ENCODE assay signal across 8 mouse cellular contexts in the genomic region with DNA sequence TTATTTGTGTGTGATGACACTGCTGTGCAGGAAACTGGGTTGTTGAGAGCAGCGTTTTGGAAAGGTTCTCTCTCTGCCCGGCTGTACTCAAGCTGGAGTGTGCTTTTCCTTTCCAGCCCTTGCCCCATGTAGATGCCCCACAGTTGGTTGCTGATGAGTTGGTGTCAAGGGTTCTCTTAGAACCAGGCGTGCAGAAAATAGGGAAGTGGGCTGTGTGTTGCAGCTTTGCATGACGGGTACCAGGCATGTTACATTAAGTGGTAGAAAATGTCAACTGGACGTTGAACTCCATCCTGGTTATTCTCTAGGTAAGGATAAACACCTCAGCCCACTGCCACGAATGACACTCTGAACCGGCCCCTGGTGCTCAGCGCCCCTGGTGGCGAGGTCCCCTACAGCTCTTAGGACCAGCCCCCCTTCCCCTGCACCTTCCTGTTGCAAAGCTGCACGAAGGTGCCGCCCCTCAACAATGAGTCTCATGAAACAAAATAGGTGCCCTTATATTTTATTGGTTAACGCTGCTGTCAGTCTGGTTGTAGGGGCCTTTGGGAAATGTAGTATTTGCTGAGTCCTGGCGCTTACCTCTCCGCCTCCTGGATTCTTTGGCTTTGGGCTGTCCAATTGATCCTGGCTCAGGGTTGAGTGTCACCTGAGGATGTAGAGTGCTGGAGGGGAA. TPM values are rescaled to one million over a fixed set of nuclear protein-coding genes. Genes with fewer than 3 reads are reported as not detected.
A peak's percentile ranks its signal among the peaks of the same experiment; 100 is the strongest.
DNase-seq lines count a peak whose midpoint lies in the region; ATAC-seq and TF ChIP-seq lines count a peak whose summit lies in the region.

No protein-coding gene starts in this region.

- no peak for DNase-seq in frontal cortex, postnatal 25 days (ENCODE audit: low spot score in 2 of 2)
- no peak for DNase-seq in heart, embryonic 10.5 days (ENCODE audit: low spot score)
- peak; percentile 100 for DNase-seq in liver, adult 2 months (ENCODE audit: extremely low read depth, low read depth, low spot score)
- DNase-seq in naive thymus-derived CD4-positive, alpha-beta T cell, adult 2 months (ENCODE audit: low read depth) = peak; percentile 91

- peak overlapping the region; percentile 48 for H3K4me2 ChIP-seq in kidney, embryonic 16.5 days (replicated peaks; ENCODE audit: low read depth, low read length)
- H3K4me2 ChIP-seq in stomach, embryonic 14.5 days (replicated peaks; ENCODE audit: low read depth, low read length) = peak overlapping the region; percentile 37

- peak overlapping the region; percentile 35 for H3K4me3 ChIP-seq in heart, embryonic 10.5 days
- peak overlapping the region; percentile 22 for H3K4me3 ChIP-seq in kidney, embryonic 16.5 days (ENCODE audit: low read length)
- peak overlapping the region; percentile 20 for H3K4me3 ChIP-seq in liver, adult 2 months (ENCODE audit: insufficient read depth, low read depth, low read length)
- peak overlapping the region; percentile 8; the same call in 1 of the 2 replicates for H3K4me3 ChIP-seq in stomach, embryonic 14.5 days (ENCODE audit: low read depth, low read length)

- no peak for TF ChIP-seq POLR2A in liver, adult 2 months (IDR thresholded peaks at IDR 0.05; ENCODE audit: extremely low read depth, insufficient read depth, low read length)

- H3K9me3 ChIP-seq in heart, embryonic 10.5 days = no peaks in the 10 kb centered on the region
- H3K9me3 ChIP-seq in kidney, embryonic 16.5 days (ENCODE audit: low read length) = no peaks in the 10 kb centered on the region
- no peaks in the 10 kb centered on the region for H3K9me3 ChIP-seq in stomach, embryonic 14.5 days (ENCODE audit: control insufficient read depth, low read depth, low read length)

- peak; percentile 69 for TF ChIP-seq CTCF in liver, adult 2 months (IDR thresholded peaks at IDR 0.05; ENCODE audit: low read depth, low read length)

- H3K4me1 ChIP-seq in heart, embryonic 10.5 days = peaks cover 9% of the 10 kb centered on the region; the same call in 1 of the 2 replicates
- H3K4me1 ChIP-seq in kidney, embryonic 16.5 days (ENCODE audit: insufficient read depth, low read length) = no peaks in the 10 kb centered on the region
- no peaks in the 10 kb centered on the region for H3K4me1 ChIP-seq in liver, adult 2 months (ENCODE audit: control insufficient read depth, insufficient read depth, low read length)
- 0 out of 2 replicates have a peak, but pooled peaks cover 4% of the 10 kb centered on the region for H3K4me1 ChIP-seq in stomach, embryonic 14.5 days (ENCODE audit: control insufficient read depth, insufficient read depth, low read length)

- peak; percentile 97 for ATAC-seq in frontal cortex, adult (ENCODE audit: low TSS enrichment)
- peak; percentile 97 for ATAC-seq in common myeloid progenitor, adult 5-6 weeks (replicated peaks; ENCODE audit: low read depth, poor library complexity, severe bottlenecking)
- peak; percentile 91 for ATAC-seq in kidney, embryonic 16.5 days (ENCODE audit: low FRiP score, low TSS enrichment)
- peak; percentile 91 for ATAC-seq in stomach, embryonic 14.5 days (ENCODE audit: insufficient number of reproducible peaks, insufficient read depth, low FRiP score, low read depth)

- H3K36me3 ChIP-seq in heart, embryonic 10.5 days = peaks cover 2% of the 10 kb centered on the region; the same call in 1 of the 2 replicates
- peaks cover 3% of the 10 kb centered on the region for H3K36me3 ChIP-seq in kidney, embryonic 16.5 days (ENCODE audit: insufficient read depth, low read length)
- H3K36me3 ChIP-seq in liver, adult 2 months (ENCODE audit: control insufficient read depth, insufficient read depth, low read length) = no peaks in the 10 kb centered on the region
- H3K36me3 ChIP-seq in stomach, embryonic 14.5 days (ENCODE audit: control insufficient read depth, insufficient read depth, low read length) = no peaks in the 10 kb centered on the region

- 24% methylated on average over 14 of the region's 14 CpGs for WGBS in heart, embryonic 10.5 days
- 24% methylated on average over 14 of the region's 14 CpGs for WGBS in kidney, embryonic 16.5 days
- 5% methylated on average over 14 of the region's 14 CpGs for WGBS in liver, adult 2 months
- WGBS in stomach, embryonic 14.5 days = 15% methylated on average over 14 of the region's 14 CpGs

- no peaks in the 10 kb centered on the region for H3K79me2 ChIP-seq in liver, adult 2 months (ENCODE audit: control insufficient read depth, insufficient read depth, low read length)

- peak overlapping the region; percentile 16; the same call in 1 of the 2 replicates for H3K27ac ChIP-seq in heart, embryonic 10.5 days
- no peak overlapping the region for H3K27ac ChIP-seq in kidney, embryonic 16.5 days (ENCODE audit: low read length)
- H3K27ac ChIP-seq in liver, adult 2 months (replicated peaks; ENCODE audit: insufficient read depth, low read depth, low read length) = peak overlapping the region; percentile 46
- H3K27ac ChIP-seq in stomach, embryonic 14.5 days (ENCODE audit: low read length) = no peak overlapping the region

- H3K9ac ChIP-seq in kidney, embryonic 16.5 days (replicated peaks; ENCODE audit: low read length) = no peak overlapping the region
- peak overlapping the region; percentile 30 for H3K9ac ChIP-seq in liver, adult 2 months (ENCODE audit: low read depth, low read length)
- no peak overlapping the region; the same call in 1 of the 2 replicates for H3K9ac ChIP-seq in stomach, embryonic 14.5 days (replicated peaks; ENCODE audit: low read depth, low read length)

- no peaks in the 10 kb centered on the region for H3K27me3 ChIP-seq in heart, embryonic 10.5 days (ENCODE audit: insufficient read depth, poor library complexity, severe bottlenecking)
- H3K27me3 ChIP-seq in kidney, embryonic 16.5 days (ENCODE audit: insufficient read depth, low read length) = no peaks in the 10 kb centered on the region
- H3K27me3 ChIP-seq in liver, adult 2 months (ENCODE audit: control insufficient read depth, insufficient read depth, low read length) = no peaks in the 10 kb centered on the region
- H3K27me3 ChIP-seq in stomach, embryonic 14.5 days (ENCODE audit: control insufficient read depth, insufficient read depth, low read length) = no peaks in the 10 kb centered on the region

RNA-seq across cellular contexts. Expression of a gene that starts 18.1 kb away (rescaled TPM):
- 31.7 and 79.8 TPM in 2 replicates for total RNA-seq in common myeloid progenitor, adult 5-6 weeks (2017)
- 27.1 and 39.6 TPM in 2 replicates for polyA plus RNA-seq in heart, embryonic 10.5 days (2016; fragmentation: Nextera tagmentation; extraction: Ambion mirVana)
- 43.6 and 44.8 TPM in 2 replicates for polyA plus RNA-seq in kidney, embryonic 16.5 days (2015; fragmentation: Nextera tagmentation; extraction: Ambion mirVana)
- total RNA-seq in liver, adult 2 months (2014; rRNA removed) = 10.2 and 11.7 TPM in 2 replicates
- polyA plus RNA-seq in liver, adult 2 months (2012; rRNA removed) = 13.0 and 13.3 TPM in 2 replicates
- 28.8 and 31.2 TPM in 2 replicates for polyA plus RNA-seq in stomach, embryonic 14.5 days (2014; fragmentation: Nextera tagmentation; extraction: Ambion mirVana)

RNA-seq across cellular contexts. Expression of a gene that starts 21.9 kb away (rescaled TPM):
- not detected in 2 replicates for total RNA-seq in common myeloid progenitor, adult 5-6 weeks (2017)
- 4.9 and 6.5 TPM in 2 replicates for polyA plus RNA-seq in heart, embryonic 10.5 days (2016; fragmentation: Nextera tagmentation; extraction: Ambion mirVana)
- 9.0 TPM in 2 replicates for polyA plus RNA-seq in kidney, embryonic 16.5 days (2015; fragmentation: Nextera tagmentation; extraction: Ambion mirVana)
- total RNA-seq in liver, adult 2 months (2014; rRNA removed) = 0.65 and 0.67 TPM in 2 replicates
- polyA plus RNA-seq in liver, adult 2 months (2012; rRNA removed) = 1.7 TPM in 1 of 2 replicates, not detected in the other
- 4.9 and 5.4 TPM in 2 replicates for polyA plus RNA-seq in stomach, embryonic 14.5 days (2014; fragmentation: Nextera tagmentation; extraction: Ambion mirVana)

RNA-seq across cellular contexts. Expression of a gene that starts 22.2 kb away (rescaled TPM):
- 7.9 and 14.2 TPM in 2 replicates for total RNA-seq in common myeloid progenitor, adult 5-6 weeks (2017)
- 2.3 and 2.5 TPM in 2 replicates for polyA plus RNA-seq in heart, embryonic 10.5 days (2016; fragmentation: Nextera tagmentation; extraction: Ambion mirVana)
- polyA plus RNA-seq in kidney, embryonic 16.5 days (2015; fragmentation: Nextera tagmentation; extraction: Ambion mirVana) = 3.0 and 3.2 TPM in 2 replicates
- total RNA-seq in liver, adult 2 months (2014; rRNA removed) = 3.0 and 4.6 TPM in 2 replicates
- 1.6 and 2.7 TPM in 2 replicates for polyA plus RNA-seq in liver, adult 2 months (2012; rRNA removed)
- 2.4 and 2.5 TPM in 2 replicates for polyA plus RNA-seq in stomach, embryonic 14.5 days (2014; fragmentation: Nextera tagmentation; extraction: Ambion mirVana)

RNA-seq across cellular contexts. Expression of a gene that starts 57.2 kb away (rescaled TPM):
- 84.8 and 101 TPM in 2 replicates for total RNA-seq in common myeloid progenitor, adult 5-6 weeks (2017)
- 37.7 and 39.5 TPM in 2 replicates for polyA plus RNA-seq in heart, embryonic 10.5 days (2016; fragmentation: Nextera tagmentation; extraction: Ambion mirVana)
- 97.7 and 101 TPM in 2 replicates for polyA plus RNA-seq in kidney, embryonic 16.5 days (2015; fragmentation: Nextera tagmentation; extraction: Ambion mirVana)
- total RNA-seq in liver, adult 2 months (2014; rRNA removed) = 7.8 and 9.2 TPM in 2 replicates
- 2.6 and 2.8 TPM in 2 replicates for polyA plus RNA-seq in liver, adult 2 months (2012; rRNA removed)
- polyA plus RNA-seq in stomach, embryonic 14.5 days (2014; fragmentation: Nextera tagmentation; extraction: Ambion mirVana) = 94.3 and 99.9 TPM in 2 replicates

Comparison
In these comparisons a context has a peak if more than half of its experiments do, and no peak if none do; other contexts are left out.
1. DNase-seq: peak in liver, adult 2 months (single experiment) and naive thymus-derived CD4-positive, alpha-beta T cell, adult 2 months (single experiment); none in frontal cortex, postnatal 25 days (0 of 2) and heart, embryonic 10.5 days (single experiment).
2. H3K27ac ChIP-seq: peak in heart, embryonic 10.5 days (single experiment) and liver, adult 2 months (single experiment); none in kidney, embryonic 16.5 days (single experiment) and stomach, embryonic 14.5 days (single experiment).
3. Peak in every context shown above with its lines, with median percentiles within 50 percentile points of each other: ATAC-seq and H3K4me3 ChIP-seq.